Mouse (Mus musculus) kidney, postnatal 10 days (tissue): Measurements from ENCODE around the gene Tnfrsf21.

ENCODE experiments used
- DNase-seq: peaks from one replicate; pipeline ENCODE4 v3.0.0; 2021; ENCODE audit warnings: mixed read lengths

The Tnfrsf21 gene

DNA sequence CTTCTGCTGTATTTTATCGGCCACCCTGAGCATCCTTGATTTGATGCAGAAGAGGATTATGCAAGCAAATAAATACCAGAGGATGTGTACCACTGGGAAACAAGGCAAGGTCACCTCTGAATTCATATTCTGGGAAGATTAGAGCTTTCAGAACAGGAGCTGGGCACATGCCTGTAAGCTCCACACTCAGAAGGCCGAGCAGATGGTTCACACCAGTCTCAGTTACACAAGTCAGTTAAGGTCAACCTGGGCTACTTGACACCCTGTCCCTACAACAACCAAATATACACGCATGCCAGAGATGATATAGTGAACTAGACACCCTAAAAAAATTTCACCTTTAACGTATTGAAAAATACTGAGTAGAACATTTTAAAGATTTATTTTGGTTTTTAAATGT, 116.8 kb downstream of the Tnfrsf21 start:
- DNase-seq: no peak

DNA sequence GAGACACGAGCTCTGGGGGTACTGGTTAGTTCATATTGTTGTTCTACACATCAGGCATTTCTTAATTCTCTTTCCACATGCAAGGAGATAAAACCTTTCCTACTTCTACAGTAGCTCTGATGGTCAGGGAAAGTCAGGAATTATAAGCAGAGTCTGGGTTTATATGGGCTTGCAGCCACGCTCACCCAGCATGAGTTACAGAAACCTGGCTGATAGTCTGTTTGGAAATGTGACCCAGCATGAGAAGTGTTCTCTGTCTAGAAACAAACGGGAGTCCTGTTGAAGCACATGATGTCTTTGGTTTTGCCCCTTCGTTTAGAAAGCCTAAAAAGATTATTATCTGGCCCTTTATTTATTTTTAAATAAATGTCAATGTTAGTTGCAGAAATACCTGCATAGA, 118.6 kb downstream of the Tnfrsf21 start:
- DNase-seq: no peak

- no peak for DNase-seq
Measured at GRCm38 (mm10) chr17:43135398-43136265, 119.3 kb downstream of the Tnfrsf21 start.

DNA sequence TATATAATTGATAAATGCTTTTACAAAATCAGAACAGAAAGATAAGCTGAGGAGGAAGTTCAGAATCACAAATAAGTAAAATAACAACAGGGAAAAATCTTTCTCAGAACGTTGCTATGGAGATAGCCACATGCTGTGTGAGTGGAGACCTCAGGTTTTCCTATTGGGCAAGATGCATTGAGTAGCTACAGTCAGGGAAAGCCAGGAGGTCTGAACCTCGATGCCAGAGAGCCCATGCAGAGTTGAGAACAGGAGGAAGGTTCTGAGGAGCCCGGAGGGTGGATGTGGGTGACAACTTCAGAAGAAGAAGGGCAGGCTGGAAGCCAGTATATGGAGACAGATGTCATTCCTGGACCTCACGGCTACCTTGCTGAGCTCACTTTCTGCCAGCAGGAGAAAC, 120.4 kb downstream of the Tnfrsf21 start:
- no peak for DNase-seq

DNA sequence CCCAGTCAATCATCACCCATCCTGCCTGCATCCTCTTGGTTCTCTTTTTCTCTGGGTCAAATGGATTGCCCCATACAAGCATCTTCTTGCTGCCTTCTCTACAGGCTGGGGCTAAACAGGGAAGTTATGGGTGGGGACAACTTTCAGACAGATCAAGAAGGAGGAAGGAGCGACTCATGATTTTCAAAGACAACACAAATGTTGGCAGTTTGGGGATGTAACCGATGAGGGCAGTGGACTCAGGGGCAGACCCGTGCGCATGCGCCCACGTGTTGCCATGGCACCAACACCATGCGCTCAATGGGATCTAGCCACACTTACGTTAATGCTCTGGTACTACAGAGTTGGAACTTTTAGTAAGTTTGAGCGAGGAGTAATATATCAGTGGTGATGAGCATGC, 121.5 kb downstream of the Tnfrsf21 start:
- no peak for DNase-seq

GRCm38 (mm10) chr17:43138356-43138755, 122.0 kb downstream of the Tnfrsf21 start:
- DNase-seq: no peak
